Mouse (Mus musculus): ENCODE results near the gene Disp1. TPM values are rescaled to one million over a fixed set of nuclear protein-coding genes. Genes with fewer than 3 reads are reported as not detected.

Disp1 gene
- polyA plus RNA-seq, 1 experiment from 2014 or later, result 8.2 TPM

- 0 out of 2 replicates have a peak, but pooled peaks cover 2% of the 10 kb centered on the region for H3K4me1 ChIP-seq
- H3K36me3 ChIP-seq (ENCODE audit: poor library complexity, severe bottlenecking), result no peaks in the 10 kb centered on the region
- H3K9me3 ChIP-seq (replicated peaks), result no peaks in the 10 kb centered on the region
- H3K4me3 ChIP-seq, result no peak overlapping the region
- H3K9ac ChIP-seq, result no peak overlapping the region
- ATAC-seq, result no peak
- 75% methylated on average over 11 of the region's 11 CpGs for WGBS
- no peak overlapping the region for H3K4me2 ChIP-seq
- no peak overlapping the region for H3K27ac ChIP-seq
- no peaks in the 10 kb centered on the region for H3K27me3 ChIP-seq
These were observed 12.4 kb upstream of the Disp1 start for GRCm38 (mm10) chr1:183233679-183234174.

GRCm38 (mm10) chr1:183232985-183233678, 11.8 kb upstream of the Disp1 start:
- ATAC-seq, result no peak
- no peak overlapping the region for H3K27ac ChIP-seq

GRCm38 (mm10) chr1:183227469-183227868, 6.1 kb upstream of the Disp1 start:
- Histone ChIP-seq H3K4me3 (no peak overlapping the region), H3K4me1 (0 out of 2 replicates have a peak, but pooled peaks cover 5% of the 10 kb centered on the region), H3K9ac (no peak overlapping the region), H3K4me2 (no peak overlapping the region), H3K27me3 (no peaks in the 10 kb centered on the region), H3K9me3 (replicated peaks) (no peaks in the 10 kb centered on the region), H3K27ac (no peak overlapping the region), H3K36me3 (ENCODE audit: poor library complexity, severe bottlenecking) (no peaks in the 10 kb centered on the region)
- WGBS, result 86% methylated on average over 7 of the region's 7 CpGs
- ATAC-seq, result no peak

More at GRCm38 (mm10) chr1:183232985-183233678, 11.8 kb upstream of the Disp1 start:
- Histone ChIP-seq H3K36me3 (ENCODE audit: poor library complexity, severe bottlenecking) (no peaks in the 10 kb centered on the region), H3K4me1 (0 out of 2 replicates have a peak, but pooled peaks cover 5% of the 10 kb centered on the region), H3K4me2 (no peak overlapping the region), H3K9me3 (replicated peaks) (no peaks in the 10 kb centered on the region), H3K9ac (no peak overlapping the region), H3K4me3 (no peak overlapping the region), H3K27me3 (no peaks in the 10 kb centered on the region)
- WGBS, result 78% methylated on average over 7 of the region's 7 CpGs

GRCm38 (mm10) chr1:183219021-183219420, 2.3 kb downstream of the Disp1 start:
- no peak overlapping the region for H3K27ac ChIP-seq
- no peaks in the 10 kb centered on the region for H3K9me3 ChIP-seq (replicated peaks)
- no peak overlapping the region for H3K4me2 ChIP-seq
- WGBS, result 89% methylated on average over 6 of the region's 6 CpGs
- H3K9ac ChIP-seq, result no peak overlapping the region
- peaks cover 18% of the 10 kb centered on the region; the same call in 1 of the 2 replicates for H3K4me1 ChIP-seq
- no peaks in the 10 kb centered on the region for H3K27me3 ChIP-seq
- no peak overlapping the region for H3K4me3 ChIP-seq
- H3K36me3 ChIP-seq (ENCODE audit: poor library complexity, severe bottlenecking), result no peaks in the 10 kb centered on the region
- ATAC-seq, result no peak

- 83% methylated on average over 4 of the region's 4 CpGs for WGBS
- Histone ChIP-seq H3K27ac (no peak overlapping the region), H3K27me3 (no peaks in the 10 kb centered on the region), H3K9ac (no peak overlapping the region), H3K36me3 (ENCODE audit: poor library complexity, severe bottlenecking) (no peaks in the 10 kb centered on the region), H3K4me3 (no peak overlapping the region), H3K9me3 (replicated peaks) (no peaks in the 10 kb centered on the region), H3K4me2 (no peak overlapping the region), H3K4me1 (peaks cover 19% of the 10 kb centered on the region; the same call in 1 of the 2 replicates)
- ATAC-seq, result no peak
These were observed 4.6 kb downstream of the Disp1 start for GRCm38 (mm10) chr1:183216691-183217090.

- Histone ChIP-seq H3K4me3 (no peak overlapping the region), H3K4me2 (no peak overlapping the region), H3K27ac (no peak overlapping the region), H3K9me3 (replicated peaks) (no peaks in the 10 kb centered on the region), H3K9ac (no peak overlapping the region), H3K36me3 (ENCODE audit: poor library complexity, severe bottlenecking) (no peaks in the 10 kb centered on the region), H3K4me1 (peaks cover 19% of the 10 kb centered on the region; the same call in 1 of the 2 replicates), H3K27me3 (no peaks in the 10 kb centered on the region)
- ATAC-seq, result no peak
- 89% methylated on average over 6 of the region's 6 CpGs for WGBS
These were observed 5.6 kb downstream of the Disp1 start for GRCm38 (mm10) chr1:183215706-183216105.

- Histone ChIP-seq H3K9ac (no peak overlapping the region), H3K4me1 (0 out of 2 replicates have a peak, but pooled peaks cover 6% of the 10 kb centered on the region), H3K9me3 (replicated peaks) (no peaks in the 10 kb centered on the region), H3K36me3 (ENCODE audit: poor library complexity, severe bottlenecking) (no peaks in the 10 kb centered on the region), H3K4me2 (no peak overlapping the region), H3K27ac (no peak overlapping the region), H3K4me3 (no peak overlapping the region), H3K27me3 (no peaks in the 10 kb centered on the region)
- ATAC-seq, result no peak
- 92% methylated on average over 6 of the region's 6 CpGs for WGBS
These were observed 7.5 kb downstream of the Disp1 start for GRCm38 (mm10) chr1:183213850-183214249.

GRCm38 (mm10) chr1:183212757-183213211, 8.5 kb downstream of the Disp1 start:
- H3K4me2 ChIP-seq, result no peak overlapping the region
- H3K4me1 ChIP-seq, result 0 out of 2 replicates have a peak, but pooled peaks cover 6% of the 10 kb centered on the region
- H3K9ac ChIP-seq, result no peak overlapping the region
- WGBS, result 86% methylated on average over 6 of the region's 6 CpGs
- no peaks in the 10 kb centered on the region for H3K9me3 ChIP-seq (replicated peaks)
- no peaks in the 10 kb centered on the region for H3K27me3 ChIP-seq
- no peak for ATAC-seq
- H3K27ac ChIP-seq, result 0 out of 2 replicates have a peak overlapping the region, but pooled peaks have one; percentile 10
- no peak overlapping the region for H3K4me3 ChIP-seq
- no peaks in the 10 kb centered on the region for H3K36me3 ChIP-seq (ENCODE audit: poor library complexity, severe bottlenecking)

GRCm38 (mm10) chr1:183210115-183210514, 11.2 kb downstream of the Disp1 start:
- Histone ChIP-seq H3K4me2 (no peak overlapping the region), H3K4me1 (0 out of 2 replicates have a peak, but pooled peaks cover 6% of the 10 kb centered on the region), H3K27ac (no peak overlapping the region), H3K27me3 (no peaks in the 10 kb centered on the region), H3K9ac (no peak overlapping the region), H3K9me3 (replicated peaks) (no peaks in the 10 kb centered on the region), H3K4me3 (no peak overlapping the region), H3K36me3 (ENCODE audit: poor library complexity, severe bottlenecking) (no peaks in the 10 kb centered on the region)
- ATAC-seq, result no peak
- 89% methylated on average over 8 of the region's 8 CpGs for WGBS

GRCm38 (mm10) chr1:183207623-183208022, 13.7 kb downstream of the Disp1 start:
- Histone ChIP-seq H3K27me3 (no peaks in the 10 kb centered on the region), H3K4me2 (no peak overlapping the region), H3K4me3 (no peak overlapping the region), H3K9ac (no peak overlapping the region), H3K4me1 (0 out of 2 replicates have a peak, but pooled peaks cover 6% of the 10 kb centered on the region), H3K36me3 (ENCODE audit: poor library complexity, severe bottlenecking) (no peaks in the 10 kb centered on the region), H3K9me3 (replicated peaks) (no peaks in the 10 kb centered on the region), H3K27ac (no peak overlapping the region)
- ATAC-seq, result no peak
- WGBS, result 94% methylated on average over 6 of the region's 6 CpGs

GRCm38 (mm10) chr1:183207141-183207540, 14.2 kb downstream of the Disp1 start:
- H3K36me3 ChIP-seq (ENCODE audit: poor library complexity, severe bottlenecking), result no peaks in the 10 kb centered on the region
- no peaks in the 10 kb centered on the region for H3K27me3 ChIP-seq
- WGBS, result 91% methylated on average over 3 of the region's 3 CpGs
- H3K9me3 ChIP-seq (replicated peaks), result no peaks in the 10 kb centered on the region
- no peak for ATAC-seq
- H3K4me1 ChIP-seq, result 0 out of 2 replicates have a peak, but pooled peaks cover 6% of the 10 kb centered on the region
- H3K27ac ChIP-seq, result no peak overlapping the region
- no peak overlapping the region for H3K9ac ChIP-seq
- no peak overlapping the region for H3K4me3 ChIP-seq
- no peak overlapping the region for H3K4me2 ChIP-seq

- Histone ChIP-seq H3K9me3 (replicated peaks) (no peaks in the 10 kb centered on the region), H3K4me2 (no peak overlapping the region), H3K4me1 (peaks cover 3% of the 10 kb centered on the region; the same call in 1 of the 2 replicates), H3K9ac (no peak overlapping the region), H3K4me3 (no peak overlapping the region), H3K27me3 (no peaks in the 10 kb centered on the region), H3K36me3 (ENCODE audit: poor library complexity, severe bottlenecking) (no peaks in the 10 kb centered on the region), H3K27ac (no peak overlapping the region)
- WGBS, result 94% methylated on average over 5 of the region's 5 CpGs
- ATAC-seq, result no peak
These were observed 20.4 kb downstream of the Disp1 start for GRCm38 (mm10) chr1:183200926-183201325.

Measured in forebrain, embryonic 13.5 days (tissue).